Mouse (Mus musculus) splenic B cell, adult 2 months (primary cell): ENCODE measurements around the gene Sdf2.
"Not testable (repeated sequence)": the region's sequence is repeated elsewhere in the genome, so short reads cannot be mapped to it uniquely, and the experiment has no call there.

Experiments used
- DNase-seq: peaks from one replicate; pipeline ENCODE4 v3.0.0-alpha.2; 2011; ENCODE audit warnings: low read depth, low spot score
- H3K27me3 ChIP-seq: 2 replicates; pipeline ENCODE4 v1.6.1; 2012; ENCODE audit warnings: mild to moderate bottlenecking, low read length, moderate library complexity, mixed read lengths; ENCODE audit not compliant: control insufficient read depth, poor library complexity, insufficient read depth, severe bottlenecking
- H3K36me3 ChIP-seq: 2 replicates; pipeline ENCODE4 v1.6.1; 2012; ENCODE audit warnings: mild to moderate bottlenecking, low read length, moderate library complexity, mixed read lengths; ENCODE audit not compliant: control insufficient read depth, poor library complexity, insufficient read depth, severe bottlenecking

Sdf2 gene

GRCm38 (mm10) chr11:78246318-78247011 is 919 bp downstream of the Sdf2 start:
- H3K27me3 ChIP-seq: no peaks in the 10 kb centered on the region
- H3K36me3 ChIP-seq: no peaks in the 10 kb centered on the region; the same call in 1 of the 2 replicates
- no peak for DNase-seq

- peak; percentile 19 for DNase-seq
- H3K36me3 ChIP-seq: peaks cover 2% of the 10 kb centered on the region
- no peaks in the 10 kb centered on the region for H3K27me3 ChIP-seq
Measured at GRCm38 (mm10) chr11:78247012-78247348, 1.4 kb downstream of the Sdf2 start.

- H3K36me3 ChIP-seq: peaks cover 4% of the 10 kb centered on the region
- peak; percentile 51 for DNase-seq
- no peaks in the 10 kb centered on the region for H3K27me3 ChIP-seq
Measured at GRCm38 (mm10) chr11:78247727-78248140, 2.2 kb downstream of the Sdf2 start.

- peaks cover 12% of the 10 kb centered on the region for H3K36me3 ChIP-seq
- no peak for DNase-seq
- H3K27me3 ChIP-seq: no peaks in the 10 kb centered on the region
Measured at GRCm38 (mm10) chr11:78256618-78257017, 11.1 kb downstream of the Sdf2 start.

GRCm38 (mm10) chr11:78260489-78261258 is 15.1 kb downstream of the Sdf2 start:
- Histone ChIP-seq H3K27me3 (no peaks in the 10 kb centered on the region), H3K36me3 (peaks cover 6% of the 10 kb centered on the region; the same call in 1 of the 2 replicates)
- DNase-seq: no peak

GRCm38 (mm10) chr11:78261380-78262352 is 16.1 kb downstream of the Sdf2 start, which contains the start of gene 2610507B11Rik:
Gene 2610507B11Rik, plus strand, starts transcription at chr11:78261752.
- peak; percentile 97 for DNase-seq
- no peaks in the 10 kb centered on the region for H3K27me3 ChIP-seq
- peaks cover 7% of the 10 kb centered on the region; the same call in 1 of the 2 replicates for H3K36me3 ChIP-seq

- peak; percentile 73 for DNase-seq
- H3K36me3 ChIP-seq: peaks cover 9% of the 10 kb centered on the region; the same call in 1 of the 2 replicates
- H3K27me3 ChIP-seq: no peaks in the 10 kb centered on the region
Measured at GRCm38 (mm10) chr11:78262550-78262949, 17.0 kb downstream of the Sdf2 start.

- H3K27me3 ChIP-seq: no peaks in the 10 kb centered on the region
- no peak for DNase-seq
- H3K36me3 ChIP-seq: peaks cover 27% of the 10 kb centered on the region; the same call in 1 of the 2 replicates
Measured at GRCm38 (mm10) chr11:78265571-78265970, 20.0 kb downstream of the Sdf2 start.

- no peaks in the 10 kb centered on the region for H3K27me3 ChIP-seq
- no peak for DNase-seq
- peaks cover 53% of the 10 kb centered on the region for H3K36me3 ChIP-seq
Measured at GRCm38 (mm10) chr11:78271986-78272385, 26.4 kb downstream of the Sdf2 start.

GRCm38 (mm10) chr11:78275596-78275995 is 30.1 kb downstream of the Sdf2 start:
- no peak for DNase-seq
- peaks cover 57% of the 10 kb centered on the region for H3K36me3 ChIP-seq

GRCm38 (mm10) chr11:78276169-78276568 is 30.6 kb downstream of the Sdf2 start:
- H3K36me3 ChIP-seq: peaks cover 58% of the 10 kb centered on the region
- peak; percentile 51 for DNase-seq
- not testable (repeated sequence) for H3K27me3 ChIP-seq

More at GRCm38 (mm10) chr11:78275596-78275995, 30.1 kb downstream of the Sdf2 start:
- no peaks in the 10 kb centered on the region for H3K27me3 ChIP-seq

- H3K27me3 ChIP-seq: no peaks in the 10 kb centered on the region
- H3K36me3 ChIP-seq: peaks cover 46% of the 10 kb centered on the region
- DNase-seq: no peak
Measured at GRCm38 (mm10) chr11:78278853-78279252, 33.3 kb downstream of the Sdf2 start.

- Histone ChIP-seq H3K27me3 (no peaks in the 10 kb centered on the region), H3K36me3 (peaks cover 46% of the 10 kb centered on the region)
- no peak for DNase-seq
Measured at GRCm38 (mm10) chr11:78279586-78279985, 34.0 kb downstream of the Sdf2 start.

- no peak for DNase-seq
- H3K36me3 ChIP-seq: peaks cover 21% of the 10 kb centered on the region
- no peaks in the 10 kb centered on the region for H3K27me3 ChIP-seq
Measured at GRCm38 (mm10) chr11:78289146-78289763, 43.7 kb downstream of the Sdf2 start.
